Mouse (Mus musculus) kidney, adult 18-20 months (tissue): Measurements from ENCODE around the gene Jak2.
A peak's percentile ranks its signal among the peaks of the same experiment; 100 is the strongest.

ENCODE experiments used
- DNase-seq: peaks from one replicate; pipeline ENCODE4 v3.0.0; 2021

Gene Jak2

DNA sequence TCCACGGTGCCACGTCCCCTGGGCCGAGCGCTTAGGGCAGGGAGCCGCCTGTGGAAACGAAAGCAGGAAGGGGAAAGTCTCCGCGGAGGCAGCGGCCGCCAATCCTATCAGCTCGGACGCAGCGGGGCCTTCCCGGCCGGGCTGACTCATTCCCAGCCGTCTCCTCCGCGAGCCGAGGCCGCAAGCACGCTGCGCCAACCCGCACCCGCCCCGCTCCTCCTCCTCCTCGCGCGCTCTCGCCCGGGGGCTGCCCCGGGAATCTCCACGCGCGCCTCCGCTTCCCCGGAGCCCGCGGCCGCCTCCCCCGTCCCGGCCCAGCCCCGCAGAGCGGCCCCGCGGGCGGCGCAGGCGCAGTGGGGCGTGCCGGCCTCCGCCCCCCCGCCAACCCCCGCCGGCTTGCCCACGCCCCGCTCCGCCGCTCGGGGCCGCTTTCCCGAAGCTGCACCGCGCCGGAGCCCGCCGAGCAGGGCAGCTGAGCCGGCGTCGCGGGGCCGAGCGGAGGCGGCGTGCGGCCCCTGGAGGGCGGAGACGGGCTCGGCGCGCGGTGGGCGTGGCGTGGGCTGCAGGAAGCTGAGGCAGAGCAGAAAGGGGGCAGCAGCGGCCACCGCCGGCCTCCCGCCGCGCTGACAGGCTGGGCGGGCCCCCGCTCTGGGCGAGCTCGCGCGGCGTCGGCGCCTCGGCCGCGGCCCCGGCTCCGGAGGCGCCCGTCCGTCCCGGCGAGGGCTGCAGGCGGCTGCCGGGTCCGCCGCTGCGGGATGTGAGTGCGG, at the start of gene Jak2:
Gene Jak2, plus strand, starts transcription at position 638 of the 767 bp plus-strand sequence.
- peak; percentile 93 for DNase-seq

DNA sequence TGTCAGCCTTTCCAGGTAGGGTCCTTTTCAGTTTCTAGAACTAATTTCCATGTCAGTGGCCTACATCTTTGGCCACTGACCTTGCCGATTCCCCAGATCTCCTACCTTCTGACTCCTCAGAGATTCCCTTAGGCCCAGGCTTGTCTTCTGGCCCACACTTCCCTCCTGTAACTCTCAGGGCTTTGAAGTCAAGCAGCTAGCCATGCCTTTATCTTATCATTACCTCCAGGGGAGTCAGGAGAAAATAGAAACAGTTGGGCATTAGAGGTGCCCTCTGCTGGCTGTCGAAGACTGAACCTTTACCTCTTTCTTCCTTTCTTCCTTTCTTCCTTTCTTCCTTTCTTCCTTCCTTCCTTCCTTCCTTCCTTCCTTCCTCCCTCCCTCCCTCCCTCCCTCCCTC, 48.3 kb upstream of the Jak2 start:
- no peak for DNase-seq

- DNase-seq = peak; percentile 41
Observed at GRCm38 (mm10) chr19:29204583-29204982, 47.0 kb upstream of the Jak2 start.

DNA sequence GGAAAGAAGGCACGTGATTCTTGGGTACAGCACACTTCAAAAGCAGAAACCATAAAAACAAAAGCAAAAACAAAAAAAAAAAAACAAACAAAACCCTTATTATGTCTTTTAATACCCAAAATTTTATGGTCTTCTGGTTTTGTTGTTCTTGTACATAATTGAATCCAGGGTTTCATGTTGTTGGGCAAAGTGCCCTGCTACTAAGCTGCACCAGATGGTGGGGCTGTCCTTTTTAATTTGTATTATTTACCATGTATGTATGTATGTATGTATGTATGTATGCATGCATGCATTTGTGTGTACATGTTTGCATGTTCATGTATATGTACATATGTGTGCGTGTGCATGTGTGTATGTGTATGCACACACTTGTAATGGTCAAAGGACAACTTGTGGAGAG, 46.4 kb upstream of the Jak2 start:
- no peak for DNase-seq

DNA sequence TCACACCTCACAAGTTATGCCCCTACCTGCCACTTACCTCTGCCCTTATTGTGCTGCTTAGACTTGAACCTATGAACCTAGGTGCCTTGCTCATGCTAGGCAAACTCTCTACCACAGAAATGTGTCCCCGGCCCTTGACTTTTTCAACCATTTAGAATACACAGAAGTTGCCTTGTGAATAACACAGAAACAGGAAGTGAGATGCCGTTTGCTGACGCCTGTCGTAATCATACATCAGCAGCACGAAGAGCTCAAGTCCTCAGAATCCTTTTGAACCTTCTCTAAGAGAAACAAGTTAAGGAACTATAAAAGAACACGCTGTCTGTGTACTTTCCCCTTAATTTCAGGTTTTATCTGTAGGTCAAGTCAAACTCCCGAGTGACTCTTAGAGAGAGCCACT, 41.7 kb upstream of the Jak2 start:
- DNase-seq = no peak

DNA sequence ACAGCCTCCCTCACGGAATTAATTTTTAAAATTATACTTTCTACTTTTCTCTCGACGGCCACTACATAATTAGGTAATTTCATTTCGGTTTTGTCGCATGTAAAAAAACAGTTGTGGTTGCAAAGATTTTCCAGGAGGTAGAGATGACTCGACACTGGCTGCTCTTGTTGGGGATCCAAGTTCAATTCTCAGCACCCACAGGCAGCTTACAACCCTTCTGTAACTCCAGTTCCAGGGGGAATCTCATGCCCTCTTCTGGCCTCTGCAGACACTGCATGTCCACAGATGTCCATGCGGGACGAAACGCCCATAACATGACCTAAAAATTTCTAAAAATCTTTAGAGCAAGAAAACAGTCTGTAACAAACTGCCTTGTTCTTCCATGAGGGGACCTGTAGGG, 41.3 kb upstream of the Jak2 start:
- DNase-seq = no peak

DNA sequence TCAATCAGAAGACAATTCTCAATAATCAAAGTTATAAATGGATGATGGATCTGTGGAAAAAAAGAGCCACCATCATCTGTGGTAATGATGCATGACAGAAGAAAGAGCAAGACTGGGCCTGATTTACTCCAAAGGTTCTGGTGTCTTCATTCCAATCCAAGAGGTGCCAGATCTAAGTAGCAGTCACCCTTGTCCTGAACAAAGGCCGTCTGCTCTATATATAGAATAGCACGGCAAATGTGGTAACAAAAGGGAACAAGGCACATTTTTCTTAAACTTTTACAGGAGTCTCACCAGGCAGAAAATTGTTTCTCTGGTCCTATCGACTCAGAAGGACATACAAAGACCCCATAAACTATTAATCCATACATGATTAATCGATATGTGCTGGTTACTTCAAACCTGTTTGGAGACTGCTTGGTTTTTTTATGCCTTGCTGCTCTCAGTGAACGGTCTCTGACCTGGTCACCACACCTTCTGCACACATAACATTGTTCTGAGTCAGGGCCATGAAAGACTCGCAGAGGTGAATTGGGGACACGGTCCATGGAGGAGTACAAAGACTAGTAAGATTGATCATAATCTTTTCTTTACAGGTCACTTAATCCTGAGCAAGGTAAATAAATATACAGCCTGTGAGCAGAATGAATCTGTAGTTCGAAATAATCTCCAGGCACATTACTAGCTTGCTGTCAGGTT, 35.7 kb upstream of the Jak2 start:
- no peak for DNase-seq

DNA sequence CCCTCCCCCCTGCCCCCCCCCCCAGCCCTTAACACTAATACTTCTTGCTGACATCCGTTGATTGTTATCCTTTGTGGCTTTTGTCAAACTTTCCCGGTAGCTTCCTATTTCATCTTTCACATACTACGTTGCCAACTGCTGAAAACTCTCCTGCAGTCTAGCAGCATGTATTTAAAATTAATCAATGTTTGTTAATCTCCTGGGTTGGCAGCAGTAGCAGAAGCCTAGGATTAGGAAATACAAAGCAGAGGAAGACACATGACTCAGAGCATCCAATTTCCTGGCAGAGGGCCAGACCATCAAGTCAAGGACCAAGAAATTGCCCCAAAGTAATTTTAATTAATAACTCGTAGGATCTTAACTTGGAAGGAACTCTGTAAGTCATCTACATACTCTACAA, 29.8 kb upstream of the Jak2 start:
- DNase-seq = no peak

DNA sequence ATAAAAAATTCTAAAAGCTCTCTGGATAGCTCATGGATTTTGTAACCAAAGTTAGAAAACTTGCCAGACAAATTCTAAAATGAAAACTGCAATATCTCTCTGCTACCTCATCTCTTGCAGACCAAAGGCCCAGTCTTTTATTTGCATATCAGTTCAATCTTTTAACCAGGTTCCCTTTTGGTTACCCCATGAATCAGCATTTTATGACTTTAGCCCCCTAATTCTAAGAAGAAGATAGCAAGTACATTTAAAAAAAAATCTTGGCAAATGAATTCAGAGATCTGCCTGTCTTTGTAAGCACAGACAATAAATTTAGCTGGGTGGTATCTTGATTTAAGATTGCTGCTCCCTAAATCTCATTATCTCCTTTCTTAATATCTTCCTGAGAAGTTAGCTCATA, 26.7 kb upstream of the Jak2 start:
- DNase-seq = no peak

DNA sequence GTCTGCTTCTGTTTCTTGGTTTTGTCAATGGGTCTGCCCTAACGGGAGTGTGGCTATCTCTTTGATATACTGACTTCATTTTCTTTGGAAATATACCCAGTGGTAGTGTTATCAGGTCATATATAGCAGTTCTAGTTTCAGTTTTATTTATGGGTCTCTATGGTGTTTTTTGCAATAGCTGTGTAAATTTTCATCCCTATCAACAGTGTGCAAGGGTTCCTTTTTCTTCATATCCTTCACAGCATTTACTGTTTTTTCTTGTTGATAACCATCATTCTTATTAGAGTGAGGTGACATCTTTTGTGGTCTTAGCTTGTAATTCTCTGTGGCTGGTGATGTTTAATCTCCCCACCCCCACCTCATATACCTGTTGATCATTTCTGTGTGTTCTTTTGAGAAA, 24.6 kb upstream of the Jak2 start:
- DNase-seq = no peak

DNA sequence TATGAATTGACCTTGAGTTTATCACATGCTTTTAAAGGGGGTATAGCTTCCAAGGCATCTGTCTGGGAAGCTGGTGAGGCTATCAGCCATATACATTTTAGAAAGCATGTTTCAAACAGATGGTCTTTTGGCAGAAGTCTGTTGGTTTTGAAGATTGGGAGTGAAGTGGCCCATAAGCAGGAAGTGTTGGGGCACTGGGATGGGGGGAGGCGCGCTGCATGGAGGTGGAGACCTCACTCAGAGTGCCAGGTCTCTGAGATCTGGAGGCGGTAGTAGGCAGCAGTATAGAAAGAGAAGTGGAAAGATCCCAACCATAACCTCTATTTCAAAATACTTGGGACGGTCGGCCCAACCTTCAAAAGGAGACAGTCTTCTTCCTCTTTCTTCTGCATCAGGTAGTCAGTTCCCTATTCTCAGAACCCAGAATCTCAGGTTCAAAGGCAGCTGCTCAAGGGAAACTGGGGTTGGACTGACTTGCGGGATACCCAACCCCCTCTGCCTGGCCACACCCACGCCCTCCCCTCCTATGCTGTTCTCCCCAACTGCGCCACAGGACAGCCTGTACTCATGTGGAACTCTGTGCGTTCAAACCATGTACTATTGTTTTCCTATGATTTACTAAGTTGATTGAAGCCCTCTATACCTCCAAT, 23.6 kb upstream of the Jak2 start:
- no peak for DNase-seq

- DNase-seq = no peak
Observed at GRCm38 (mm10) chr19:29228989-29229388, 22.6 kb upstream of the Jak2 start.

GRCm38 (mm10) chr19:29232738-29233137, 18.9 kb upstream of the Jak2 start:
- no peak for DNase-seq

DNA sequence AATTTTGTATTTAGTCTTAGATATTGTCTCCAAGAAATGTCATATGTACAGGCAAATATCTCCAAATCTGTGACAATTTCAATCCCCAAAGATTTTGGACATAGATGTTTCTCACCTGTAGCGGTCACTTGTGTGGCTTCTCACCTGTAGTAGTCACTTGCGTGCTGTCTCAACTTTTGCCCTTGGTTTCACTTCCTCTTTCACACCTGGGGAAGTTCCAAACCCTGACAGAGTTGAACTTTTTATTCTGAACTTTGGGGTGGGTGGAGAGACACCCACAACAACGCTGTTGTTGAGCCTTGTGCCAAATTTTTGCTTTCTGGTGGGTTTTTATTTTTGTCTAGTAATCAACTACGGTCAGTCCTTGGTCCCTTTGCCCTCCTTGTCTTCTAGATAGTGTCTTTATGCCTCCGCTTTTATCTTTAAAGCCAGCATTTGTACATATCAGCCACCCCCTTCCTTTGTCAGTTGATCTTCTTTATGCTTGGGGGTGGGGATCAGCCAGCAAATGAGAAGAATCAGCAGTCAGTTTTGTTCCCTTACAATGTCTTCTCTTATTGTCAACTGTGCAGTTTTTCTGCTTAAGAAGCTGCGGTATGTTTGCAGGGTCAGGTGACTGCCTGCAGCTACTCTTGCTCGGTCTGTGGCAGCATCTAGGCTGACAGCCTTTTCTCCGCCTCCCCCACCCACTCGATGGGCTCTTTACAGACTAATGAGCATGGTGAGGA, 14.8 kb upstream of the Jak2 start:
- DNase-seq = no peak

DNA sequence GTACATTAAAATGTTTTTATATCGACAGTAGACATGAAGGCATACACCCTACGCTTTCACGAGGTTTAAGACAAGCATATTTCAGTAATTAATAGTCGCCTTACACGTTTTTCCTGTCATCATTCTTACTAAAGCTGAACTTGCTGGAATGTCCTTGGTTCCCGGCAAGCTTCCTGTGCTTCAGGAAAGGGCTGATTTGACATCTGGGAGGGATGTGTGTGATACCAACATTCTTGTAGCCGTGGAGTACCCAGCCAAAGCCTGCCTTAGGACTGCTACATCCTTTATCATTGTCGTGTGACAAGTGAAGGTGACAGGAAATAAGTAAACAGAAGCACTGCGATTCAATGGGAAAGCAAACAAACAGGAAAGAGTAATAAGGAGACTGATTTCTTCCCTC, 13.5 kb upstream of the Jak2 start:
- no peak for DNase-seq

DNA sequence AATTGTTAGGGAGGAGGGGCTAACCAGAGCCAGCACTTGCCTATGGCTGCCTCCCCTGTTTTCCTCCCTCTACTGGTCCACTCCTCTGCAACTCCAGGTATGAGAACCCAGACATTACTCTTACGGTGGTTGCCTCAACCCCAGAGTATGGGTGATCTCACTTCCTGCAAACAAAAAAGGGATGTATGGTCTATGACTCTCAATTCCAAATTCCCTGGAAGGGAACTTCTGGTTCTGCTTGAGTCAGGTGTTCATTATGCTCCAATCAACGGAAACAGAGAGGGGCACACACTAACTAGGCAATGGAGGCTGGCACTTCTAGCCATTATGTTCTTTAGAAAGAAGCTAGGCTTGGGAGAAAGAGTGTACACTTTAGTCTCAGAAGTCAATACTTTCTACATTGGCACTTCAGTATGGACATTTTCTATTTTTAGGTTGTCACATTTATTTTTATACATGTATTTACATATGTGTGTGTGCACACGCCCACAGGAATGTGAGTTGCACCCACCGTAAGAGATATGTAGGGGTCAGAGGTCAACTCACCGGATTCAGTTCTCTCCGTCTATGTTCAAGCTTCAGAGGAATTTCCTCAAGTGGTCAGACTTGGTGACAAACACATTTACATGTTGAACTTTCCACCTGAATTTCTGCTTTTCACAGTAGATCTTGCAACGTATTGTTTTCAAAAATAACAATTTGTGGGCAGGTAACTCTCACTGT, 12.0 kb upstream of the Jak2 start:
- no peak for DNase-seq

DNA sequence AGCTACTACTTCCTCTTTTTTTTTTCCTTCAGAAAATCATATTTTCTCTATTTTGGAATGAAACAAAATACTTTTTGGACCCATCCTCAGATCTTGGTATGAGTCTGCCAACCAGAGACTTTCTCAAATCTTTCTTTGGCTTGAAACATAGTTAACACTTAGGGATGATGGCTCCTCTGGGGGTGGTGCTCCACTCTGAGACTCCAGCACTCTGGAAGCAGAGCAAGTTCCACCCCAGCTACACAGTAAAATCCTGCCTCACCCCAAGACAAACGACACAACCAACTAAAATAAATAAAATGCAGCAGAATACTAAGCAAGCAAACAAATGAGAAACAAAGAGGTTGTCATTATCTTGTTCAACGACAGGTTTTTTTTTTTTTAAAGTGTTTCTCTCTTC, 11.0 kb upstream of the Jak2 start:
- no peak for DNase-seq

GRCm38 (mm10) chr19:29241581-29241980, 10.0 kb upstream of the Jak2 start:
- DNase-seq = no peak

DNA sequence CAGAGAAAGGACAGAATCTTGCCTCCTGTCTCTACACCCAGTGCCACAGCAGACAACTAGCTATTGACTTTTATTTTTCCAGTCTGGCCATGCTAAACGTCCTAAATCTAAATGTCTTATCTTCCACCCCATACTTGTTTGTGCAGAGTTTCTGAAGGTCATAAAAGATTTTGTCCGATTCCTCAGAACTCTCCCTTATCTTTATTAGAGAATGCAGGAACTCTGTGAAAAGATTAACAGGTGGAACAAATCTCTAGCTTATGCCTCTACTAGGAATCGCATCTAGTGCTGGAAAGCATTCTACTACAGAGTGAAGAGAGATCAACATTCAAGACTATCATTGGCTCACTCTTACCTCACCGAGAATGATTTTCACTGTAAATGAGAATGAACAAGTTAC, 1.7 kb upstream of the Jak2 start:
- no peak for DNase-seq

DNA sequence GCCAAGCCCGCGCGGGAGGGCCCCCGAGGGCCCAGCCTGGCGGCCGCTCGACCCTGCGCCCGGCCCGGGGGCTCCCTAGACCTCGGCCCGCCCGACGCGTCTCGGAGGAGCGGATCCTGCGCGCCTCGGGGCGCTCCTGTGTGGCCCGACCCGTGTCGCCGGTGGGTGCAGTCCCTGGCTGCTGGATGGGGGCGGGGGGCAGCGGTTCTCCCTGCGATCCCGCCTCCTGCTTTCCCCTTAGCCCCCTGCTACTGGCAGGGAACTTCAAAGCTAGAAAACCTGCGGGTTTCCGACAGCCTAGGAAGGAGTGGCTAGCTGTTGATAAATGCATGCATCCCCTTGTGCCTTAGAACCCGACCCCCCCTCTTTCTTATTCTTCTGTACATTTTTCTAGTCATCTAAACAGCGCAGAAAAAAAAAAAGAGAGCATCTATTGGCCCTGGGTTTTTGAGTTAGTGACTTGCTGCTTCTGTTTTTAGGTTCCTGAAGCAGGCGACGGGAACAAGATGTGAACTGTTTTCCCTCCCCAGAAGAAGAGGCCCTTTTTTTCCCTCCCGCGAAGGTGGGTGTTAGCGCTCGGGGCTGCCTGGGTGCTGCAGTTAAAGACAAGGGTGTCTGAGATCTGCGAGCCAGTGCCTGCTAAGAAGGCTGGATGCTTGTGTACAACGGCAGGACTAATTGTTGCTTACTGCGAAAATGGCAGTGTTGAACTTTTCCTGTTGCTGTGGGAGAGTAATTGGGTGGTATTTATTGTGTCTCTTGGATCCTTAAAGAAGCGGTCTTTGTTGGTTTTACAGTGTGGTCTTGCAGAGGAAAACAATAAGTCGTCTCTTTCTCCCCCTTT, 552 bp downstream of the Jak2 start:
- DNase-seq = peak; percentile 41

- DNase-seq = peak; percentile 15
Observed at GRCm38 (mm10) chr19:29252831-29253545, 1.4 kb downstream of the Jak2 start.
